Mouse (Mus musculus): ENCODE data around the gene Dnah3. TPM values are rescaled to one million over a fixed set of nuclear protein-coding genes. Genes with fewer than 3 reads are reported as not detected.
A peak's percentile ranks its signal among the peaks of the same experiment; 100 is the strongest.

Gene Dnah3
- total RNA-seq, 2 experiments from 2014 or later = 0.05 to 0.45 TPM

- no peak for DNase-seq (ENCODE audit: extremely low spot score in 1 of 2, low spot score in 1 of 2)
Measured at GRCm38 (mm10) chr7:119959491-119959890, 135.6 kb downstream of the Dnah3 start.

- no peak for DNase-seq (ENCODE audit: extremely low spot score in 1 of 2, low spot score in 1 of 2)
Measured at GRCm38 (mm10) chr7:119959091-119959490, 136.0 kb downstream of the Dnah3 start.

GRCm38 (mm10) chr7:119957421-119957820 lies 137.7 kb downstream of the Dnah3 start:
- no peak for DNase-seq (ENCODE audit: extremely low spot score in 1 of 2, low spot score in 1 of 2)

DNA sequence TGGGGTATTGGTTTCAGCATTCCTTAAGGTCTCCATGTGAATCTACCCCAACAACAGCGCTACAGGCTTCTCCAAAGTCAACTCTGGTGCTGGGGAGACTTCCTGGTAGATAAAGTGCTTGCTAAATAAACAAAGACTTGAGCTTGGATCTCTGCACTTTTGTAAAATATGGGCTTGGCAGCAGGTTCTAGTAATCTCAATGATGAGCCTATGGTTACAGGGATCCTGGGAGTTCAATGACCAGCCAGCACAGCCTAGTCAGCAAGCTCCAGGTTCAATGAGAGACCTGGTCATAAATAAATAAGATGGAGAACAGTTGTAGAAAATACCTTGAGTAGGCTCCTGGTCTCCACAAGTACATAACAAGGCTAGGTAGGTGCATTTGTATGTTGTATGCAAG lies 141.0 kb downstream of the Dnah3 start:
- DNase-seq (ENCODE audit: extremely low spot score in 1 of 2, low spot score in 1 of 2) = no peak

GRCm38 (mm10) chr7:119941569-119941968 lies 153.5 kb downstream of the Dnah3 start:
- DNase-seq (ENCODE audit: extremely low spot score in 1 of 2, low spot score in 1 of 2) = no peak

DNA sequence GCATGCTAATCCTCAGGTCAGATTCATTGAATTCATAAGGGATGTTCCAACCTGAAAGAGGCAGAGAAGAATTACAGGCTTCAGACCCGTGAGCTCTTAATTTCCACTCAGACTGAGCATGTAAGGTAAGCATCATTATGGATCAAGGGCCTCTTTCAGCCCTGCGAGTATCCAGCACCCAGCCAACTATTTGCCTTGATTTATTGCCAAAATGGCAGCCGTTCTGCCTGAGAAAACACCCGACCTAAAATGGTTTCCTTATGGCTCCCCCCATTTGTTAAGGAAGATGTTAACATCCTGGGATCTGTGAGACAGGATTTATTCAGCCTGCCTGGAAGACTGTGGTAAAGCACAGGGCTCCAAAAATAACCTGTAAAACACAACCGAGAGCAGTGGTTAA lies 158.0 kb downstream of the Dnah3 start:
- no peak for DNase-seq (ENCODE audit: extremely low spot score in 1 of 2, low spot score in 1 of 2)

- DNase-seq (ENCODE audit: extremely low spot score in 1 of 2, low spot score in 1 of 2) = no peak
Measured at GRCm38 (mm10) chr7:119936321-119936720, 158.8 kb downstream of the Dnah3 start.

- DNase-seq (ENCODE audit: extremely low spot score in 1 of 2, low spot score in 1 of 2) = no peak
Measured at GRCm38 (mm10) chr7:119928783-119929440, 166.2 kb downstream of the Dnah3 start.

GRCm38 (mm10) chr7:119921054-119921453 lies 174.0 kb downstream of the Dnah3 start:
- no peak for DNase-seq (ENCODE audit: extremely low spot score in 1 of 2, low spot score in 1 of 2)

GRCm38 (mm10) chr7:119920457-119920856 lies 174.6 kb downstream of the Dnah3 start:
- DNase-seq (ENCODE audit: extremely low spot score in 1 of 2, low spot score in 1 of 2) = no peak

GRCm38 (mm10) chr7:119911727-119912126 lies 183.4 kb downstream of the Dnah3 start:
- no peak for DNase-seq (ENCODE audit: extremely low spot score in 1 of 2, low spot score in 1 of 2)

GRCm38 (mm10) chr7:119906523-119907215 lies 188.4 kb downstream of the Dnah3 start:
- DNase-seq (ENCODE audit: extremely low spot score in 1 of 2, low spot score in 1 of 2) = no peak

GRCm38 (mm10) chr7:119899386-119900057 lies 195.6 kb downstream of the Dnah3 start:
- DNase-seq (ENCODE audit: extremely low spot score in 1 of 2, low spot score in 1 of 2) = no peak

DNA sequence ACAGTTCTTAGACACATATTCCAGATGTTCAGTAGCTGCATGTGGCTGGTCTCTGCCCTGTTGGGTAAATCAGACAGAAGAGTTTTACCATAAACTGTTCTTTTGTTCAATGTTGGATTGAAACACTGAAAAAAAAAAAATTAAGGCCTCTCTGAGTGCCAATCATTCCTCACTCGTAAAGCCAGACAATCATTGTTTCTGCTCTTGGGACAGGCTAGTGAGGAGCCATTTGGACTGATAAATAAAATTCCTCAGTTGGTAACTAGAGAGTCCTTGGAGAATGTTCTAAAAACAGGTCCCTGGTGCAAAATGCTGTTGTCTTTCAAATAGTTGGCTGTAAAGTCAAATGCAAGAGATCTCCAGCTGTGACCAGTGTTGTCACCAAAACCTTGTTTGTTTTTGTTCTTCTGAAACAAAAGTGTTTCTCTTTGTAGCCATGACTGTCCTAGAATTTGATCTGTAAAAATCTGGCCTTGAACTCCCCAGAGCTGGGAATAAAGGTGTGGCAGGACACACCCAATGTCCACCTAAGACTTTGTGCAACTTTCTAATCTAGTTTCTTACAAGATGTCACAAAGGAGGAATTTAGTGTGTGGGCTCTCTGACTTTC lies 196.7 kb downstream of the Dnah3 start:
- no peak for DNase-seq (ENCODE audit: extremely low spot score in 1 of 2, low spot score in 1 of 2)

DNA sequence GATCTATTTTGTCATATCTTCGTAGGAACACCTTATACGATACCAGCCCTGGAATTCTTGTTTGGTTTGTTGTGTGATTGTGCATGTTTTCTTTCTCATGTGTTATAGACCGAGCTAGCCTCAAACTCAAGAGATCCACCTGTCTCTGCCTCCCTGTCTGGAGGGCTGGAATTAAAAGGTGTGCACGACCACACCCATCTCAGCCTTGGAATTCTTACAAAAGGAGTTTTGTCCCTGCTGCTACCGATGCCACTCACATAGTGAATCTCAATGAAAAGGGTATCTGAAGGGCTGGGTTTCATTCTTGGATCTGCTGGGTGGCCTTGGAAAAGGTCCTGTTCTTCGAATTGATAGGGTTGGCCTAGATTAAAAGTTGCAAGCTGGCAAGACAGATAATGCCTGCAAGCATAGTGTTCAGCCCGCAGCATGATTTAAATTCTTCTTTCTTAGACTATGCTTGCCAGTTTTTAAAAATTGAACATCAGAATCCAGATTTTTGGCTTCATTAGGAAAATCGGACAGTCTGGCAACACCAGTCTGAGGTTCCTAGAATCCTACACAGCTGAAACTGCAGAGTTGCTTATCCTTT lies 197.5 kb downstream of the Dnah3 start:
- DNase-seq (ENCODE audit: extremely low spot score in 1 of 2, low spot score in 1 of 2) = no peak

- peak; percentile 93 to 95 for DNase-seq (ENCODE audit: extremely low spot score in 1 of 2, low spot score in 1 of 2)
Measured at GRCm38 (mm10) chr7:119895639-119896512, 199.2 kb downstream of the Dnah3 start, which contains the start of the genes Lyrm1 and Dcun1d3. Lyrm1 (plus strand) TSS chr7:119895861. Dcun1d3 (minus strand) TSS chr7:119896298.

- peak in 1 of 2 experiments; percentile 35 for DNase-seq (ENCODE audit: extremely low spot score in 1 of 2, low spot score in 1 of 2)
Measured at GRCm38 (mm10) chr7:119894818-119895544, 200.1 kb downstream of the Dnah3 start.

- DNase-seq (ENCODE audit: extremely low spot score in 1 of 2, low spot score in 1 of 2) = no peak
Measured at GRCm38 (mm10) chr7:119892742-119893141, 202.3 kb downstream of the Dnah3 start.

- no peak for DNase-seq (ENCODE audit: extremely low spot score in 1 of 2, low spot score in 1 of 2)
Measured at GRCm38 (mm10) chr7:119892198-119892597, 202.9 kb downstream of the Dnah3 start.
